Mouse (Mus musculus): Measurements from ENCODE around the gene Krt24.
"Not testable (repeated sequence)": the region's sequence is repeated elsewhere in the genome, so short reads cannot be mapped to it uniquely, and the experiment has no call there.

Krt24 gene

GRCm38 (mm10) chr11:99250666-99251065 lies 34.4 kb downstream of the Krt24 start:
- no peak for DNase-seq

- DNase-seq: no peak
Measured at GRCm38 (mm10) chr11:99250241-99250640, 34.8 kb downstream of the Krt24 start.

GRCm38 (mm10) chr11:99249115-99249514 lies 35.9 kb downstream of the Krt24 start:
- peak; percentile 43 for DNase-seq

GRCm38 (mm10) chr11:99247916-99248315 lies 37.1 kb downstream of the Krt24 start:
- DNase-seq: no peak

GRCm38 (mm10) chr11:99244519-99244918 lies 40.5 kb downstream of the Krt24 start:
- DNase-seq: not testable (repeated sequence)

GRCm38 (mm10) chr11:99243820-99244374 lies 41.2 kb downstream of the Krt24 start, which contains the start of gene Krt222:
TSS of gene Krt222 (minus strand) at chr11:99244085.
- DNase-seq: peak; percentile 60

GRCm38 (mm10) chr11:99243200-99243819 lies 41.8 kb downstream of the Krt24 start:
- DNase-seq: no peak

GRCm38 (mm10) chr11:99242056-99242455 lies 43.0 kb downstream of the Krt24 start:
- DNase-seq: no peak

- no peak for DNase-seq
Measured at GRCm38 (mm10) chr11:99238468-99238867, 46.6 kb downstream of the Krt24 start.

- DNase-seq: no peak
Measured at GRCm38 (mm10) chr11:99231049-99231816, 53.8 kb downstream of the Krt24 start.

- DNase-seq: peak; percentile 92
Measured at GRCm38 (mm10) chr11:99230261-99231048, 54.6 kb downstream of the Krt24 start, which contains the start of gene Smarce1. TSS of gene Smarce1 (minus strand) at chr11:99231017.

Measured in retina, postnatal 1 day (tissue).